Mouse (Mus musculus) heart, adult 18-20 months (tissue): ENCODE results near the gene Ldlrad3. TPM values are rescaled to one million over a fixed set of nuclear protein-coding genes. Genes with fewer than 3 reads are reported as not detected.
A peak's percentile ranks its signal among the peaks of the same experiment; 100 is the strongest.

Experiments used
- DNase-seq, 2 experiments: peaks; one replicate each; pipeline ENCODE4 v3.0.0; 2021 to 2022; ENCODE audit warnings: mixed read lengths in 1 of 2
- total RNA-seq, 2 experiments: library from RNA; stranded (reverse); gene quantifications; 2 replicates each; pipeline ENCODE4 v1.2.3; 2021

Ldlrad3 gene
- total RNA-seq, 2 experiments from 2014 or later: 3.1 to 3.4 TPM

DNA sequence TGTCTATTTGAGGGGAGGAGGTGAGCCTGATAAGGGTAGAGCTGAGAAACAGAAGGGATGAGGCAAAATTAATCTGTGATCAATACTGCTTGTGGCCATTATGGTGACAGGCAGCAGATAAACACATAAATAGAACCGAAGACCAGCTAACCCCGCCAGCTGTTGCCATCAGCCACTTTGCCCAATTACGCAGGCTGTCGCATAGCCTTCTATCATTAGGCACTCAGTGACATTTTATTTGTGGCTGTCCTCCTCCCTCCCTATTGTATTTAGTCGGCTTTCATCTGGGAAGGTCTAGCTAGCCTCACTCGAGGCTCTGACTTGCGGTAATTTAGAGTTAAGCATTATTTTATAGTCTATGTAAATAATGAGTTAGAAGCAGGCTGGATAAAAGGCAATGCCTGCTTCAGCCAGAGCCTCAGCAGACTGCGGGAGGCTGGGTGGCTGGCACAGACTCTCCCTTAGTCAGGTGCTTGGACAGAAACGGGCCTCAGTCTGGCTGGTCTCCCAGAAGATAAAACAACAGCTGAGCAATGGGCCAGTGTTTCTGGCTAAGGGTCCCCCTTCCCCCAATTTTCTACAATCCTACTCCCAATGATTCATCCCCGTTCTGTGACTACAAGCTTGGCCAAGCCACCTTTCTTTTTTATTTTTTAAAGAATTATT, 147.8 kb downstream of the Ldlrad3 start:
- peak; percentile 67 to 70 for DNase-seq

DNA sequence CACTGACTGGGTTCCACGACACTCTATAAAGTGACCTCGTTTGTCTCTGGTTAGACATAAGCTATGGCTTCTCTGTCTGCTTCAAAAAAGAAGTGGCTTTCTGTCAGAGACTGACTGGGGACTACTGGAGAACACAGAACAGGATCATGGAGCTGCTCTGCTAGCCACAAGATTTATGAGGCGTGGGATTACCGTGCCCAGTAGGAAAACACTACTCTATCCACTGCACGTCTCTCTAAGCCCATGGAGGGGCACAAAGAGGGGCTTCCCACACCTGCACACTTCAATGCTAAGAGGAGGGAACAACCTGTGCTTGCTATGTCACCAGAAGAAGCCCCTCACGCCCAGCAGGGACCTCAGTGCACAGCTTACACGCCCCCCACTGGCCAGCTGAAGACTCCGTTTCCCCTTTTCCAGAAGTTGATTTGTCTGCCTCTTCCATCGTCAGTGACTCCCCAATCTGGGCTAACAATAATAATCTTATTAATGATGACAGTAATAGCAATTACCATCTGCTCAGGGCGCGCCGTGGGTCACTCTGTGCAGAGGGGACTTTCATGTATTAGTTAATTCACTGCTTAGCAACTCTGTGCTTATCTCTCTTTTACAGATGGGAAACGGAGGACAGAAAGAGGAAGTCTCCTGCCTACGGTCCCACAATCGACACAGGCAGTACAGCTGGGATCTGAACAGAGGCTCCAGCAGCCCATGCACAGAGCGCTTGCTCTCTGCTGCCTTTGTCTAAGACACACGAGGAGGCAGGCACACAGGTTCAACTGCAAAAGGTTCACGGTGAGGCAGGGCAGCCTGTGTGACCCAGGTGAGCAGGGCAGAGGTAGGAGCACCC, 149.3 kb downstream of the Ldlrad3 start:
- peak in 1 of 2 experiments; percentile 30 for DNase-seq

- DNase-seq: no peak
These were observed 151.7 kb downstream of the Ldlrad3 start for GRCm38 (mm10) chr2:102034513-102034879.

- DNase-seq: no peak
These were observed 152.2 kb downstream of the Ldlrad3 start for GRCm38 (mm10) chr2:102033818-102034512.

GRCm38 (mm10) chr2:102032713-102033343, 153.4 kb downstream of the Ldlrad3 start:
- DNase-seq: no peak

- peak; percentile 68 to 82 for DNase-seq
These were observed 155.5 kb downstream of the Ldlrad3 start for GRCm38 (mm10) chr2:102030652-102031051.

DNA sequence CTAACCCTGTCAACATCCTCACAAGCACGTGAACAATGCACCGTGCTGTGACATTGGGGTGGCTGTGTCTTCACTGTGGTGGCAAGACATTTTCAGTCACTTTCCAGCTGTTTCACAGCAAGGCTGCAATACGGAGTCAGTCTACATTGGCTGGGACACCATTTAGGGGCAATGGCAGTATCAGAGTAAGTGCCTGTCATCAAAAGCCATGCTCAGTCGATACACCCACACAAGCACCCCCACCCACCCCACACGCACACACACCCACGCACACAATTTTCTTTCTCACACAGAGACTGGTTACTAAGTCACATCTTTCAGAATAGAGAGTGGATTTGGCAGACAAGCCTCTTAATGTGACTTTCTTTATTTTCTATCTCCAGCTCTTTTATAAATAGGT, 156.0 kb downstream of the Ldlrad3 start:
- no peak for DNase-seq

DNA sequence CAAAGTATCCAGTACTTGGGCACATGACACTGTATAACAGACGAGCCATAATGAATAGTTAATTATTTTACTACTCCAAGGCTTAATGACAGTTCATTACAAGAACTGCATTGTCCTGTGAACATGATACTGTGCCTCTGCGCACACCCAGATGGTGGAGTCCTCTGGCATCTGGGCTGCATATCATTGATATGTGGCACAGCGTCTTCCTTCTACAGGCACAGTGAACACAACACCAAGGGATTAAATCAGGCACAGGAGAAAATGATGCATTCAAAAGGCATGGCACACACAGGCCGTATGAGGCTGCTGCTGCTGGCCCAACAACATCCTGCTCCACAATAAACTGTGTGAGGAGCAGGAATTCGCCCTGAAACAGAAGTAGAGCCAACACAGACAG, 156.5 kb downstream of the Ldlrad3 start:
- no peak for DNase-seq

GRCm38 (mm10) chr2:102027265-102027664, 158.9 kb downstream of the Ldlrad3 start:
- DNase-seq: no peak

- DNase-seq: no peak
These were observed 160.0 kb downstream of the Ldlrad3 start for GRCm38 (mm10) chr2:102026156-102026555.

GRCm38 (mm10) chr2:102024483-102024882, 161.7 kb downstream of the Ldlrad3 start:
- DNase-seq: no peak

- DNase-seq: peak in 1 of 2 experiments; percentile 27
These were observed 164.7 kb downstream of the Ldlrad3 start for GRCm38 (mm10) chr2:102021371-102022084.

DNA sequence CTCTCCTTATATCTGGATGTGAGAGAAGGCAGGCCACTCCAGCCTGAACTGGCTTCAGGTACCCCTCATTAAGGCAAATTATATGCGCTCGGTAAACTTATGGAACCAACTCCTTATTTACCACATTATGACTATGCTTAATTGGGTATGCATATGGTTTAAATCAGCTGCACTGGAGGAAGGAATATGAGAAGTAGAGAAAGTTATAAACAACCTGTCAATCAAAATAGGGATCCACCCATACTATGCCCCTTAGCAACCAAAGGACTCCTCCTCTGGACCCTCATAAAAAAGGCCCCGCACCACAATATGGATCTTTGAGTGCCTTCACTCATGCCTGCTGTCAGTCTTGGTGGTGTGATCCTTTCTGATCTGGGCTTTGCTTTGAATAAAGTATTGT, 165.6 kb downstream of the Ldlrad3 start:
- DNase-seq: no peak

- DNase-seq: no peak
These were observed 171.6 kb downstream of the Ldlrad3 start for GRCm38 (mm10) chr2:102014538-102015113.

DNA sequence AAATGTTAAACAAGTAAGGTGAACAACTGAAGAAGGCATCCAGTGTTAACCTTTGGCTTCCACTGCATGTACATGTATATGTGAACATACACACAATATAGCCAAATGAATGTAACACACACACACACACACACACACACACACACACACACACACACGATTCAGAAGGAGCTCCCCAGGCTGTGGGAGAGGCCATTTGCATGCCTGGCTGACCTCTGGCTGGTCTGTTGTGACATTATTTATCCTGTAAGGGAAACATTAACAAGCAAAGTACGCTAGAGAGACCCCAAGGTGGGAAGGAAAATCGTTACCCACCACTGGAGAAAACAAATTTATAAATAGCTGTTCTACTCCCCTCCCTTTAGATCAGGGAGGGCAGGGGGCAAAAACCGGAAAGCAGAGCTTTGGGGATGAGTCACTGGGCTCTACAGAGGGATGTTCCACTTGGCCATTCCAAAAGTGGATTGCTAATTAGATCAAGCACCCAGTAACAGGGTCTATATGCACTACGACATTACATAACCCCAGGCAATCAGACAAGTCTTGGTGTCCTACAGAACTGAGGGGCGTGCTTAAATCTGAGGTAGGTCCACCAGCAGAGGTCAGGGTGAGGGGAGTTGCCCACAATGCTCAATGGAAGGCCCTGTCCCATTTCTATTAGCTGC, 174.7 kb downstream of the Ldlrad3 start:
- DNase-seq: no peak

GRCm38 (mm10) chr2:102009766-102010265, 176.4 kb downstream of the Ldlrad3 start:
- DNase-seq: peak in 1 of 2 experiments; percentile 45

DNA sequence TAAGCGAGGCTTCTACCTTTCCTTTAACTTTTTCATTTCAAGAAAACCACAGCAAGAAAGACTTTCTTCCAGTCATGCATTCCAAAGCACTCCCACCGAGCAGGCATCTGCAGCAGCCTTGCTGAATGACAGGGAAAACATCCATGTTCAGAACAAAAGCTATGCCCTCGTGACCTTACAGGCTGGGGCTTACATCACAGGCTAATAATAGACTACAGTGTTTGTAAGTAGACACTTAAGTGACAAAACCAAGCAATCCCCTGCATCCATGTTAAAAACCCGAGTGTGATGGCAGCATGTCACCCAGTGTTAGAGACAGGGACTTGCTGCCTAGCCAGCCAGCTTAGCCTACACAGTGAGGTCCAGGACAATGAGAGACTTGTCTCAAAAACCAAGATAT, 180.0 kb downstream of the Ldlrad3 start:
- DNase-seq: peak; percentile 37 to 40

- no peak for DNase-seq
These were observed 180.7 kb downstream of the Ldlrad3 start for GRCm38 (mm10) chr2:102005377-102006007.

GRCm38 (mm10) chr2:102003776-102004264, 182.4 kb downstream of the Ldlrad3 start:
- DNase-seq: peak in 1 of 2 experiments; percentile 32
